Mouse (Mus musculus): Measurements from ENCODE around the gene Lonrf2.

- TF ChIP-seq POLR2A (IDR thresholded peaks at IDR 0.05; ENCODE audit: extremely low read depth, insufficient read depth, low read length) (no peak), CTCF (IDR thresholded peaks at IDR 0.05; ENCODE audit: low read depth, low read length) (no peak)
Observed at GRCm38 (mm10) chr1:38807121-38807520, 29.4 kb downstream of the Lonrf2 start.
